Mouse (Mus musculus) liver, adult 10 weeks (tissue): ENCODE data around the gene Gast. TPM values are rescaled to one million over a fixed set of nuclear protein-coding genes. Genes with fewer than 3 reads are reported as not detected.

Experiments used
- polyA plus RNA-seq: library from polyadenylated mRNA; stranded (reverse); fragments of 350-450 nt; fragmentation: Illumina TruSeq; extraction: RNeasy Lipid Tissue Mini Kit (QIAGEN cat#74804); gene quantifications from one replicate; pipeline ENCODE4 v1.2.3, GENCODE M21; 2014; ENCODE audit warnings: low read depth, low replicate concordance

Gene Gast
- not detected for polyA plus RNA-seq

DNA sequence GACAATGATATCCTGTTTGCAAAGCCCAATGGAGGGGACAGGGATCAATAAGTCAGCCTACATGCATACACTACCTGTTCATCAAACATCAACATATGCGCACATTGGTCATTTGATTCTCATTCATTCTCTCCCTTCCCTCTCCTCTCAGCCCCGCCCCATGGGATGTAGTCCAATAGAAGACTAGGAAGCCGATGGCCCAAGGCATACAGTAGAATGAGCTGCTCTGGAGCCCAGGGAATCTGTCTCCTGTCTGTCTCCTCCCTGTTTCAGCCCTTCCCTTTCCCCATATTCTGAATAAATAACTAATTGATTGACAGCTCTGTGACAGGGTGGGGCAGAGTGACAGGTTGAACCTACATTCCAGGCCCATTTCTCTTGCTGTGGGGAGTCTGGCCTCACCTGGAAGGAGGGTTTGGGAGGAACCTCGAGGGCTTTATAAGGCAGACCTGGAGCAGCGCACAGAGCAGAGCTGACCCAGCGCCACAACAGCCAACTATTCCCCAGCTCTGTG lies at the start of gene Gast:
Gene Gast (plus strand): TSS at position 464 of the 514 bp plus-strand sequence.

DNA sequence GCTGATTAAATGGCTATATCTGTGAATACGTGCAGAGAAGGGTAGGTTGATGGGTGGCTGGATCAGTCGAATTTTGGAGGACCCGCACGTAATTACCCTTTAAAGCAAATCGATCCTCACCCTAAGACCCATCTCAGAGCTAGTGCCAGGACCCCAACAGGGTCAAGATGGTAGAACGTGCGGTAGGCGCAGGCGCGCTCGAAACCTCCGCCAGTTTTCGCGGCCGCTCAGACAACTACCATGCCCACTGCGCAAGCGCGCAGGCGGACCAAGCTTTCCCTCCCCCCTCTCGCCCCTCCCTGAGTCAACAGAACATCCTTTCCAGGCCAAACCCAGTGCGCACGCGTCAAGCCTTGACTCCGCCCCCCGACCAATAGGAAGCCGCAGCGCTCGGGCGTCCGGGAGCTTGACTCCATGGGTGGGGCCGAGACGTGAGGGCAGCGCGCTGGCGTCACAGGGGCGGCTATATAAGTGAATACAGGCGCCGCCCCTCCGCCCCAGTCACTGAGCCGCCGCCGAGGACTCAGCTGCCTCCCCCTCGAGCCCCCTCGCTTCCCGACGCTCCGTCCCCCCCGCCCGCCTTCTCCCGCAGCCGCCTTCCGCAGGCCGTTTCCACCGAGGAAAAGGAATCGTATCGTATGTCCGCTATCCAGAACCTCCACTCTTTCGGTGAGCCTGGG lies 14.6 kb upstream of the Gast start, which contains the start of gene Eif1:
Gene Eif1 (plus strand): TSS at position 394 of the 680 bp plus-strand sequence.

DNA sequence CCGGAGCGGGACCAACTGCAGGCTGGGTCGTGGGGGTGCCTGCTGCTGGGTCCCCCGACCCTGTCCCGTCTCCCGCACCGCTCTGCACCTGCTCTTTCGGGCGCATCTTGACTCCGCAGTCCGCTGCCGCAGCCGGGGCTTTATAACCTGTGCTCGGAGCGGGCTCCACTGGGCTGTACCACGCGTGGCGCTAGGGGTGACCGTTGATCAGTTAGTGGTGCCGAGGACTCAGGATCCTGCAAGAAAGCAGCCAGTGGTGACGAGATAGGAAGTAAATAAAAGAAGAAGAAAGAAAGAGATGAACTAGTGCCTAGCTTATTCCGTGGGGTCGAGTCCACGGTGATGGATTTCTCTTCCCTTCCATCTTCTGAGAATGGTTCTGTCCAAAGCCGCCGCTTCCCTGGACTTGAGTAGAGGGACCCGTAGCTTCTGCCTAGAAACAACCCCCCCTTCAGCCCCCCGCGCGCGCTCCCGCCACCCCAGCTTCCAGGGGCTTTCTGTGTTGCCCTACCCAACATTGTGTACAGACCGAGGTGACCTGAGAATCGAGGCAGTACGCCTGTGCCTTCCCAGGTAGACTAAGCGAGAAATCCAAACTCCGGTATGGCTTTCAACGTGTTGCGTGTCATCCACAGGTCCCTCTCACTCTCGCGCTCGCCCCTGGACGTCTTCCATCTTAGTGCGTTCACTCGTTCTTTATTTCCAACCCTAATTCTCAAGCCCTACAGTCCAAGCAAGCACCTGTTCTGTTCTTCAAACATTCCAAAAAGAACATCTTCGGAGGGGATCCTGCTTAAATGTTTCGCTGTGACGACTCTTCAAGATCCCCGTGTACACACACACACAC lies 22.0 kb downstream of the Gast start, which contains the start of gene Hap1:
Gene Hap1 (minus strand): TSS at position 157 of the 847 bp plus-strand sequence.

Other genes with a start within 250 kb of the Gast start
- not detected for gene Krt32, start 246.2 kb upstream of the Gast start, polyA plus RNA-seq
- not detected for gene Krt35, start 238.2 kb upstream of the Gast start, polyA plus RNA-seq
- gene Krt36, start 228.8 kb upstream of the Gast start, polyA plus RNA-seq: not detected
- gene Krt13, start 212.8 kb upstream of the Gast start, polyA plus RNA-seq: not detected
- not detected for gene Krt15, start 198.5 kb upstream of the Gast start, polyA plus RNA-seq
- not detected for gene Krt19, start 185.7 kb upstream of the Gast start, polyA plus RNA-seq
- gene Krt9, start 141.2 kb upstream of the Gast start, polyA plus RNA-seq: not detected
- not detected for gene Krt14, start 126.9 kb upstream of the Gast start, polyA plus RNA-seq
- not detected for gene Krt16, start 85.5 kb upstream of the Gast start, polyA plus RNA-seq
- not detected for gene Krt17, start 73.4 kb upstream of the Gast start, polyA plus RNA-seq
- not detected for gene Krt42, start 64.5 kb upstream of the Gast start, polyA plus RNA-seq
- 1,293 TPM for gene Eif1, start 14.5 kb upstream of the Gast start, polyA plus RNA-seq
- gene Hap1, start 21.7 kb downstream of the Gast start, polyA plus RNA-seq: 0.45 TPM
- gene Jup, start 63.4 kb downstream of the Gast start, polyA plus RNA-seq: 1.7 TPM
- gene P3h4, start 80.4 kb downstream of the Gast start, polyA plus RNA-seq: not detected
- not detected for gene Fkbp10, start 81.3 kb downstream of the Gast start, polyA plus RNA-seq
- gene Nt5c3b, start 107.4 kb downstream of the Gast start, polyA plus RNA-seq: 1.7 TPM
- gene Klhl10, start 107.5 kb downstream of the Gast start, polyA plus RNA-seq: not detected
- gene Klhl11, start 138.3 kb downstream of the Gast start, polyA plus RNA-seq: 1.7 TPM
- gene Acly, start 193.6 kb downstream of the Gast start, polyA plus RNA-seq: 70.6 TPM
- not detected for gene Ttc25, start 211.2 kb downstream of the Gast start, polyA plus RNA-seq
- 3.5 TPM for gene Cnp, start 240.5 kb downstream of the Gast start, polyA plus RNA-seq